ENCODE assay signal across 16 mouse cellular contexts in the genomic region with DNA sequence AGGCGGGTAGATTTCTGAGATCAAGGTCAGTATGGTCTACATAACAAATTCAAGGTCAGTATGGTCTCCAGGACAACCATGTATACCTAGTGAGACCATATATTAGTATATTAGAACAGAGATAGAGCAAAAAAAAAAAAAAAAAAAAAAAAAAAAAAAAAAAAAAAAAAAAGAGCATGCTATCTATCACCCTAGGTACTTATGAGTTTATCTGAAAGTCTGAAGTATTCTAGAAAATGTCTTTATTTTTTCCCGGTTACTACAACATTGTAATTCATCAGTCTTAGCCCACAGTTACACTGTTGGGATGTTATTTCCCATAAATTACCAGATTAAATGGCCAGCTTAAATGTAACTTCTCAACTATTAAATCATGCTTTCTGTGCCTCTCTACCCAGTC.
"Had no signal": no experiment of that assay in that cellular context is flagged by ENCODE, and none has a peak within 500 bp of the region (broad histone marks: within the 10 kb centered on the region; RNA-seq: fewer than 3 reads in every experiment).

No protein-coding gene starts in this region.

- H3K27me3 ChIP-seq: lung, embryonic 15.5 days; megakaryocyte, embryonic 14.5 days; midbrain, embryonic 12.5 days; midbrain, embryonic 15.5 days; neural tube, embryonic 12.5 days; stomach, embryonic 15.5 days had no signal

- ATAC-seq: lung, postnatal 0 days; midbrain, embryonic 15.5 days had no signal

- H3K4me1 ChIP-seq: midbrain, embryonic 12.5 days; neural tube, embryonic 12.5 days; stomach, embryonic 15.5 days had no signal

- H3K4me3 ChIP-seq: lung, embryonic 15.5 days; midbrain, embryonic 12.5 days; midbrain, embryonic 15.5 days; neural tube, embryonic 12.5 days; stomach, embryonic 15.5 days had no signal

- H3K9me3 ChIP-seq: lung, embryonic 15.5 days; megakaryocyte, embryonic 14.5 days; midbrain, embryonic 12.5 days; midbrain, embryonic 15.5 days; neural tube, embryonic 12.5 days; stomach, embryonic 15.5 days had no signal

- DNase-seq: lung, adult 2 months; lung, postnatal 14 days; lung, postnatal 36 days; right cerebral cortex, postnatal 14 days; thymus, adult 2 months; thymus, postnatal 25 days; thymus, postnatal 4 days had no signal

- H3K9ac ChIP-seq: lung, embryonic 15.5 days; midbrain, embryonic 12.5 days; midbrain, embryonic 15.5 days; neural tube, embryonic 12.5 days; stomach, embryonic 15.5 days had no signal

- H3K4me2 ChIP-seq: lung, embryonic 15.5 days; midbrain, embryonic 12.5 days; midbrain, embryonic 15.5 days; neural tube, embryonic 12.5 days; stomach, embryonic 15.5 days had no signal

- H3K27ac ChIP-seq: lung, embryonic 15.5 days; macrophage; midbrain, embryonic 12.5 days; midbrain, embryonic 15.5 days; neural tube, embryonic 12.5 days; stomach, embryonic 15.5 days; stomach, postnatal 0 days had no signal
